Mouse (Mus musculus) fat pad, adult 2 months (tissue): Measurements from ENCODE around the gene Mycbp2.

ENCODE experiments used
- DNase-seq: peaks from one replicate; pipeline ENCODE4 v3.0.0-alpha.2; 2011; ENCODE audit warnings: low read depth, low spot score; ENCODE audit errors: extremely low read depth

Mycbp2 gene

DNA sequence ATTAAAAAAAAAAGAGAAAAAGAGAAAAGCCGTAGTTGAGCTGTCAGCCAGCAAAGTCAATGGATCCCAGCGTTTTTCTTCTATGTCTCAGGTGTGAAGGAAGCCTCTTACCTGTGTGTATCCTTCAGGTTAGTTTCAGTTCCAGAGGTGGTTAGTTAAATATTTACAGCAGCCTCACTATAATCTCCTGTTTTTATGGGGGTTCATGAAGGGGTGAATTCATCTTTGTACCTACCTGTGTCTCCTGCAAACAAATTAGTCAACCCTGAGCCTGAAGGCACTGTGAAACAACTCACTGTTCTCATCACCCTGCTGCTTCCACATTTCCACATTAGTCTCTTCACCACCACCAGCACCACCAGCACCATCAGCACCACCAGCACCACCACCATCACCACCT lies 240.3 kb downstream of the Mycbp2 start:
- DNase-seq = no peak

DNA sequence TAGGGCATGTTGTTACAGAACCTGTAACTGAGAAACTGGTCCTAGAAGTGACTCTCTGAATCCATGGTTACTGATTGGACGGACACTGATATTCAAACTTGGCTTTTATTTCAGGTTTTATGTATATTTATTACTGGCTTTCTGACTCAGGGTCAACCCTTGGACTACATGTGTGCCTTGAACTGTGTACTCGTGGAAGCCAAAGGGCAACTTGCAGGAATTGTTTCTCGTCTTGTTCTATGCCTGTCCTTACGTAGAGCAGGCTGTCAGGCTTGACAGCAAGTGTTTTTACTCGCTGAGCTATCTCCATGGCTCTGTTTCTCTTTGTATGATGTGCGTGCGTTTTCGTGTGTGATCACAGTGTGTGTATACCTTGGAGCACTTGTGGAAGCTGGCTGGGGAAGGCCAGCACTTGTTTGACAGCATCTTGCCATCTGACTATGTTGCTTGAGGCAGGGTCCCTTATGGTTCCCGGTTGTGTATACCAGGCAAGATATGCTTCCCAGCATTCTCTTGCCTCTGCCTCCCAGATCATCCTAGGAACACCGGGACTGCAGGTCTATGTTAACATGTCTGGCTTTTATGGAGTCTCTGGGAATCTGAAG lies 243.8 kb downstream of the Mycbp2 start:
- no peak for DNase-seq

DNA sequence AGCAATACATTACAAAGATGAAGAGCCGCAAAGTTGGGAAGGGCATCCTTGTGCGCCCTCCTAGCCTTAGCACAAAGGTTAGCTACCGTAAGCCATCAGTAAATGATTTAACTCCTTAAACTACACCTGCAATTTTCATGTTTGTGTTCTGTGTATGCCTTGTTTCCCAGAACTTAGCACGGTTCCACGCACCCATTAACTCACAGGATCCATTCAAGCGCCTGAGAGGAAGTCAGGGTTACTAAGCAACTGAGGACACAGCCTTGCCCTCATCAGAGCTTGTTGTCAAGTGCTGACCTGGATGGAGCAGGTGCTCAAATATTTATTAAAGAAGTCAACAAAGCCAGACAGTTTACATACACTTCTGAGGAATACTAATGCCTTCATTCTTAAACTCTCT lies 244.4 kb downstream of the Mycbp2 start:
- no peak for DNase-seq

DNA sequence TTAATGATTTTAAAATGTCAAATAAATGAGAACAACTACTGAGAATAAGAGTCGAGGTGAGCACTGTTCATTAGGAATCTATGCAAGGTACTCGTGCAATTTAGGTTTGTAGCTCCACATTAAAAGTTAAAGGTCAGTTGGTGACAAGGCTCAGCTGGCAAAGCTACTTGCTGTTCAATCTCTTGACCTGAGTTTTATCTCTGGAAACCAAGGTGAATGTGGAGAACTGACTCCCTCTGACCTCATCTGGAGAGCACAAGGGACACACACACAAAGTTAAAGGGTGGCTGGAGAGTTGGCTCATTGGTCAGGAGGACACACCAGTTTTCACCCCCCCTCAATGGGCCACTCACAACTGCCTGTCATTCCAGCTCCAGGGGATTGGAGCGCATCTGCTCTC lies 245.4 kb downstream of the Mycbp2 start:
- DNase-seq = no peak

DNA sequence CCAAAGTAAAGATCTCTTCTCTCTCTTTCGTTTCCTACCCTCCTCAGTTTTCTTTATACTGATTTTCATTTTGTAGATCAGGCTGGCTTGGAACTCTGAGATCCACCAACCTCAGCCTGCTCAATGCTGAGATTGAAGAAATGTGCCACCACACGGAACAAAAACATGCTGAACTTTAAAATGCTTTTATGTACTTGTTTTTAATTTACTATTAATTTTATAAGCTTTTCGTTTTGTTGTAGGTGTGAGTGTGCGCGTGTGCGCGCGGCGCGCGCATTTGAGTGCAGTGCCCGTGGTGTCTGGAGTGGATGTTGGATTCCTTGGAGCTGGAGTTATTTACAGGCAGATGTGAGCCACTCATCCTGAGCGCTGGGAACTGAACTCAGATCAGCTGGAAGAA lies 246.3 kb downstream of the Mycbp2 start:
- DNase-seq = no peak

DNA sequence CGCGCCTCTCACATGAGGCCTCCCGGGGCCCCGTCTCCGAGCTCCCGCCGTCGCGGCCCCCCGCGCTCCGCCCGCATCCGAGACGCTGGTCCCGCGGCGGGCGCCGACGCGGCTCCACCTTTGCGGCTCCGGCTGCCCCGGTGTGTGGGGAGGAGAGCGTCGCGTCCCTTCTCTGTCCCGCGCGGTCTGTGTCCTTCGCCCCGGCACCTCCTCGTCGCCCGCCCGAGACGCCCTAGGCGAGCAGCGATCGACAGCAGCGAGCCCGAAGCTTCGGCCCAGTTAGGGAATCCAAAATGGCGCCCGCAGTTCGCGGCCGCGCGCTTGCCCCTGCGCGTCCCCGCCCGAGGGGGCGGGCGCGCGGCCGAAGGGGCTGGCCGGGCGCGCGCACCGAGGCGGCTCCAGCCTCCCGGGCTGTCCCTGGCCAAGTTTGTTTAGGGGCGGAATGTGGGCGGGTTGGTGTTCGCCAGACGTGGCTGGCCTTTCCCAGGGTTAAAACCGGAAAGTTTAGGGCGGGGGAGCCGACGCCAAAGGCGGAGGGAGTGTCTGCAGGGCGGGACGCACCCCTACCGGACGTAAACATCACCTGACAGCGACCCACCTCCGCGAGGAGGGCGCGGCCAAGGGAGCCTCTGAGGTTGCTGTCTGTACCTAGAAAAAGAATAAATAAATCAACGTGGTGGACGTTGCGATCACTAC lies 247.2 kb downstream of the Mycbp2 start, which contains the start of gene Fbxl3:
Gene Fbxl3, minus strand, starts transcription at position 329 of the 696 bp plus-strand sequence.
- DNase-seq = peak; percentile 76

DNA sequence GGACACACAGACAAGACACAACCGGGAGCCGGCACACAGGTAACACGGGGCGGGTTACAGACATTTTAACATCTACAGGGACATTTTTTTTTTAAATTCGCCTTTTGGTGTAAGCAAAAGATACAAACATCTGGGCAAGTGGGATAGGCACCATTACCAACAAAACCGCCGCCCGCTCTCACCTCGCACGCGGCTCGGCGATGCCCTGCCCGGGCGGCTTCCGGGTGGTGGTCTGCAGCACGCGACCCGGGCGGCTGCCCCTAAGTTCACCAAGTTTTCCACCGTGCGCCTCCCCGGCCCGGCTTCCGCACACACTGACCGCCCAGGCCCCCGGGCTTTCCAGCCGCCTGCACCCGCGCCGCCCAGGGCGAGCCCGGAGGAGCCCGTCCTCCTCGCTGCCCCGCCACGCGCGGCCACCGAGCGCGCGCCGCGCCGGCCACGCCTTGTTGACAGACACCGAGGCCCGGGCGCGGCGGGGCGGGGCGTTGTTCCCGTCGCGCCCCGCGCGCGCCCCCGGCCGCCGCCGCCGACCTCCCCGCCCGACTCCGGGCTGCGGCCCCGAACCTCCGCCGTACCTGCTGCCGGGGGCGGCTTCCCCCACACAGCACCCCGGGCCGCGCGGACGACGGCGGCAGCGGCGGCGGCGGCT lies 247.9 kb downstream of the Mycbp2 start:
- no peak for DNase-seq

DNA sequence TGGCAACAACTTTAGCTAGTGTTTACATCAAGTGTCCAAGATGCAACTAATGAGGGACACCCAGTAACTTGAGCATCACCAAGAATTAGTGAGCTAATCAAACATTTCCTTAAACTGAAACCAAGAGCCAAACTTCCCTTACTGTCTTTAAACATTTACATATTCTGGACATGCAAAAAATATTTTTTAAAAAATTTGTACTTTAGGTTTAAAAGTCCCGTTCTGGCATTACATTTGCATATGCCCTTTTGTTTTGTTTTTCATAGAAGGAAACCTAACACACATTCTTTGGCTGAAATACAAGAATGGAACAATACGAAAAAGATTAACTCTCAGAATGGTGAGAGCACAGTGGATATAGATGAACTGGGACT lies 248.4 kb downstream of the Mycbp2 start:
- no peak for DNase-seq

DNA sequence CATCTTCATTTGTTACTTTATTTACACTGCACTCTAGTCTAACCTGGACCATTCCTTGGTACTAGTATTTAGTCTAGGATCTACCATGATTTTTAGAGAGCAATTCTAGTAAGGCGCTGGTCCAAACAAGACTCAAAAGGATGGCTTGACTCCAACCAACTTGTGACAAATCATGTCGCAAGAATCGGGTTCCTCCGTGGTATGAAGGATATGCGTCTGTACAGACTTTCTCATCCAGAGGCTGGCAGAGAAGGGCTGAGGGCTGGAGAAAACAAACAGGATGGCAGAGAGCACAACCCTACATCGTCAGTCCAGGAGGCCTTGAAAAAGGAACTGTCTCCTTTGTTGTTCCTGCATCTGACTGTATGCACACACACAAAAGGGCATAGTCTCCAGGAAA lies 250.0 kb downstream of the Mycbp2 start:
- no peak for DNase-seq

DNA sequence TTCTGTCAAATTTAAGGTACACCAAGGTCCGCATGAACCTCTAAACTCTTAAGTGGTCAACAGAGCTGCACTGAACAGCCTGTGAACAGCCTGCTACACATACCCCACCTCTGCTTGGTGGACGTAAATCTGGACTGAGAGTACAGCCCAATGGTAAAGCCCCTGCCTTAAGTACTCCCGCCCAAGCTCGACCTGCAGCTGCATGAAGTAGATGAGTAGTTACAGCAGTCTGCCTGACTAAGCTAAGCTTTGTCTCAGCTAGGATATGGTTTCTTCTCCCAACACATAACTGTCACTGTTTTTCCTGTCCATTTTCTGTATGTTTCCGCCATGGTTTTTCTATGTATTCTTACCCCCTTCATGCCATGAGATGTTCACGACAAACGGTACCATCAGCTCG lies 250.8 kb downstream of the Mycbp2 start:
- DNase-seq = no peak

DNA sequence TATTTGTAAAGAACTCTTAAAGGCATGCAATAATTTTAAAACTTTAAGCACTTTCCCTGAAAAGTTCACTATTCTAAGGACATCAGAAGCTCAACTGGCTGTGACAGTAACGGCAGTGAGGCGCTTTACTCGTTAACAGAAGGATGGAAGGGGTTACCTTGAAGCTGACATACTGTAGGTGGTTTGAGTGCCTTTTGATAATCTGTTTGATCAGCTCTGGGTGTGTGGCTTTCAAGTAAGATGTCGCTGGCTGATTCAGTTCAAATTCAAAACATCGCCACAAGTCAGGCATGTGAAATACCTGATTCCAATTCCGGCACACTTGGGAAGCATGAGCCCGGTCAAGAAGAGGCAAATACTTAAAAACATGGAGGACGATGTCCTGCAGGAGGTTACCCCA lies 251.6 kb downstream of the Mycbp2 start:
- DNase-seq = no peak

DNA sequence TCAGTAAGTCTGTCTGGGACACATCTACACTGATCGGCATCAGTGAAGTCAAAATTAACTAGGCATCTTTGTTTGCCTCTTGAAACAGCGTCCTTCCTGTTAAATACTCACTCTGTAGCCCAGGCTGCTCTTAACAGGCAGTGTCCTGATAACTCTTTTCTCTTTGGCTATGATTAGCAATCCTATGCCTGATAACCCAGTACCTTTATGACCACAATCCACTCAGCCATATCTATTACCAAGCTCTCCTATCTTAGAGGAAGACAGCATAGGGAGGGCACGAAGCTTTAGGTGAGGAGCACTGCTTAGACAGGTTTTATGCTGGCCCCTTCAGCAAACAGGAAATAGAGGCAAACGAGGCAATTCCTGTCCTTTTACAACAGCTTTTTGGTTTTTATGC lies 252.9 kb downstream of the Mycbp2 start:
- no peak for DNase-seq

DNA sequence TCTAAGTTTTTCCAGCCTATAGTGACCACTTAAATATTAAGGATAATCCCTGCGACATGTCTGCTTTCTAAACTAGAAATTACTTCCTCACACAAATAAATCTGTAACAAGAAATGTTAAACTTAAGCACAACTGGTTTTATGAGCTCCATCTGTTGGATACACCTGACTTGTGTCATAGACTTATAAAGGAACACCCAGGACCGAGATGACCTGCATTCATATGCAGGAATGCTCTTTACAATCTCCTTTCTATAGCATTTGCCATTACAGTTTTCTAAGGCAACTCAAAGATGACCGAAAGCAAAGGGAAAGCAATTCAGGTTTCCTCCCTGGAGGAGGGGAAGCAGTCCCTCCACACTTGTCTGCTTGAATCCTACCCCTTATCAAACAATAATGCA lies 253.4 kb downstream of the Mycbp2 start:
- no peak for DNase-seq

DNA sequence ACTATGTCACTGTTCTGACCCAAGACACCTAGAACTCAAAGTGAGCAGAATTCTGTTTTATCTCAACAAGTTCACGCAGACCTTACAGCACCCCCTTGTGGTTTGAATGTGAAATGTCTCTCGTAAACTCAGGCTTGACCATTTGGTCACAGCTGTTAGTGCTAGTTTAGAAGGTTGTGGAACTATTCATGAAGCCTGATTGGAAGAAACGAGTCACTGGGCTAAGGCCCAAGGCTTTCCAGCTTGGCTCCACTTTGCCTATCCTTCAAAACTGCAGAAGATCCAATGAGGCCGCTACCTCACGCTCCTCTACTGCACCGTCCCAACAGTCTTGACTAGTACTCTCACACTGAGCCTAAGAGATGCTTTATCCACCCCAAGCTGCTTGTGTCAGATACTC lies 258.0 kb downstream of the Mycbp2 start:
- no peak for DNase-seq

DNA sequence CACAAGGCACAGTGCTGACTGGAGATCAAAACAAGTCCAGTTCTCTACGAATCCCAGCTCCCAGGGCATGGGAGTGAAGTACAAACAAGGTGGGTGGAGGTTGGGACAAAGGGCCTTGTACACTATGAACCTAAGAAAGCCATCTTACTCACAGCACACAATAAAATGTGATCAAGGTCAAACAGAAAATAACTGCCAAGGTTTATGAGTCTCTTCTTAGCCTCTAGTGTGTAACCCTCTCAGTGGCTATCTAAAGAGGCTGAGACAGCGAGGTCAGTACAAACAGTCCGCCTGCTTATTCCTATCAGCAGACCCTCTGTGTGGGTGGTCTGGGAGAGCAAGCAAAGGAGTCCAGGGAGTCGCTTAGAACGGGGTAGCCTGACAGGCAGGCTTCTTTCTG lies 258.8 kb downstream of the Mycbp2 start:
- DNase-seq = no peak

DNA sequence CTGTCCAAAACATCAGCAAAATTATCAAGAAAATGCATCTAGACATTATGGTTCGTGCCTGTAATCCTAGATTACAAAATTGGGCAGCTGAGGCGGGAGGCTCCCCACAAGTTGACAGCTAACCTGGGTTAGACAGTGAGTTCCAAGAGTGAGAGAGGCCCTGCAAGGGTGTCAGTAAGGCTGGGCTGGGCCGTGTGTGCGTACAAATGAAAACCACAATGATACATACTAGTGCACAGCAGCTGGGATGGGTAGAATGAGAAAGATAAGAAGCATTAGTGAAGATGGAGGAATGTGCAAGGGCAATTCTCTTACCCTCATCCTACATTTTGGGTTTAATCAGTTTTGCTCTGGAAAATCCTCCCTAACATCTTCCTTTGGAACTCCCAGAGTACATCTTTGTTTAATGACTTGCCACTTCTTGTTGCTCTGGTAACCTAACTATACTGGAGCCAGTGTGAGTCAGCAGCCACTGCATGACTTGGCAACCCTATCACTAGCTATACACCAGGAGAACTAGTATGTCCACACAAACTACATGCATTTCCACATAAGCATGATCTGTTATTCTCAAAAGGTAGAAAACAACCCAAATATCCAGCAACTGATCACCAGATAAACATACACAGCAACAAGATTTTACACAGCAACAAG lies 259.8 kb downstream of the Mycbp2 start:
- no peak for DNase-seq

DNA sequence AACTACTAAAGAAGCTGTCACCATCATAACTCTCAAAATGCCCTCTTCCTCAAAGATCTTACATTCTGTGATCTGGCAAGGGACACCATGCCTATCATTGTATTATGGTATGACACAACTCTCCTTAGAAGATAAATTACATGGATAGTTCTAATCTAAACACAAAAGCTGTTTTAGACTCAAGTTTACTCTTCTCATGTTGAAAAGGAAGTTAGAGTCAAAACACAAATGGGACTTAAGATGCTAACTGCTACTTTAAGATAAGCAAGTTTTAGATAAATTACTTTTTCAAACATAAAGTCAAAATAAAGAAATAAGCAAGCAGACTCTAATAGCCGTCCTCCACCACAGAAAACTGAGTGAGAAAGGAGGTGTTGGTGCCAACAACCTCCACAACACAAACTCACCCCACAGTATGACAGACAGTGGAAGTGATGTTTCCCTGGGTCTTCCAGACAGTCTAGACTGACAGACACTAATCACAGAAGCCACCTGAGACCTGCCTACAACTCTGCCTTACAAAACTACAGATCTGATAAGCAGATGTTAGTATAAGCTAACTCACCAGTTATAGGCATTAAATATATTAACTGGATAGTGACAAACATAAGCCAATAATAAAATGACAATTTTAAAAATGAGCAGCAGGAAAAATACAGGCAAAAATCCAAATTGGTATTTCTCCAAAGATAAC lies 260.6 kb downstream of the Mycbp2 start:
- no peak for DNase-seq

DNA sequence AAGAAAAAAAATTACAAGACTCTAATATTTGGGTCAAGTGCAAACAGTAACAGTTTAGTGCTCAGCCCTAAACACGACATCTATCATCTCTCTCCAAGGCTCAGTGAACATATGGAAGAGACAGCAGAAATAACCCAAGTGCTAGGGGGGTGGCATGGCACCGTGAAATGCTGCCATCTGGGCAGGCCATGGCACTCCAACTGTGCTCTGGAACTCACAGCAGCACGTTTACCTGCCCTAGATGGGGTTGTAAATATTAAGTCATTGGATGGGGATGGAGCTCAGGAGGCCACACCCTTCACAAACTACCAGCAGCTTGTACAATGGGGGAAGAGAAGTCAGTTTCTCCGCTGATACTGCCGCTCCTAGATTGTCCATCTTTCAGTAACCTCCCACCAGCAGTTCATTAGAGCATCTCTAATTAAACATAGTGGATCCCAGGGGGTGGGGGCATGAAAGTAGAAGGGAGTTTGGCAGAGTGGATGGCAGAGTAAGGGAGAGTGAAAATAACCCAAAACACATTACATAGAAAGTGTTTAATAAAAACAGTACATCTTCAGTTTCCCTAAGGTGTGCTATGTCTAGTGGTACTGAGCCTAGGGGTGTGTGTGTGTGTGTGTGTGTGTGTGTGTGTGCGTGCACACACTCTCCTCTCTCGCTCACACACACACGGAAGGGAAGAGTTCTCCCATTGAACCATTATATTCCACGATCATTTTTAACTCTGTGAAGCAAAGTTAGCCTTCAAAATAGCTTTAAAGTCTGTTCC lies 267.2 kb downstream of the Mycbp2 start:
- DNase-seq = no peak

DNA sequence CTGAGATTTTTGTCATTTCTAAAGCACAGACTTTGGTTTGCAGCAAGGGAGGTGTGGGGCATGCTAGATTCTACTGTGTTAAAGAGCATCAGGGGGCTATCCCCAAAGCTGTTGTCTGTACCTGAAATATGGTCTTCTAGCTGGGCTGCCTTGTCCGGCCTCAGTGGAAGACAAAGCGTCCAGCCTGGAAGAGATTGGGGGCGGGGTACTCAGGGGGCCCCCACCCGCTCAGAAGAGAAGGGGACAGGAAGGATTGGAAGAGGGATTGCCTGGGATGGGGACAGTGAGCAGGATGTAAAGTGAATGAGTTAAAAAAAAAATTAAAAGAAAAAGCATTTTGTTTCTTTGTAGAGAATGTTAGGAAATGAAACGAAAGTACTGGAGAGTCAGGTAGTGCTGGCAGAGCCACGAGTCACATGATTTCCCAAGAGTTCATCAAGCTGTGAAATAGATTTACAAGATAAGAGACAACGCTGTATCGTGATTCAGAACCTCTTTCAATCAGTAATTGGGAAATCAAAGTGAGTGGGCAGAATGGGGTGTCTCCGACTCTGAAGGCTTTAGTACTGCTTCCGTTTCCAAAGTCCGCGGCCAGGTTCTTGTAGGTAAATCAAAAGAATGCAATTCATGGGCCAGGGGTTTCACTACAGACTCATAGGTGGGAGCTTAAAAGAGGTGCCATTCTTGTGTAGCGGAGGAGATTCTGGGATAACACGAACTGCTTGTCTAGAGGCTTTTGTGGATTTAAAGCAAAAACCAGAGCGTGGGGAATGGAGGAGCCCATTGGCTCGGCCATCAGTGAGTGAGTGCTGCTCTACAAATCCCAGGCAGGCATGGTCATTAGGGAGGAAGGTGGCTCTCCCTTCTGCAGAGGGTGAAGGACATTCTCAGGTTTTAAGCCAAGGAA lies 268.4 kb downstream of the Mycbp2 start:
- DNase-seq = peak; percentile 62
